9 mouse cellular contexts compared by ENCODE assay signal in genomic region chr2:156235847-156236246, GRCm38 (mm10). TPM values are rescaled to one million over a fixed set of nuclear protein-coding genes. Genes with fewer than 3 reads are reported as not detected.
DNase-seq lines count a peak whose midpoint lies in the region; ATAC-seq and TF ChIP-seq lines count a peak whose summit lies in the region.
"Had no signal": no experiment of that assay in that cellular context is flagged by ENCODE, and none has a peak within 500 bp of the region (broad histone marks: within the 10 kb centered on the region; RNA-seq: fewer than 3 reads in every experiment).

No protein-coding gene starts in this region.

- TF ChIP-seq POLR2A in thymus, adult 2 months (IDR thresholded peaks at IDR 0.05; ENCODE audit: control insufficient read depth, extremely low read depth, insufficient read depth, low read length, poor library complexity): no peak

- H3K4me1 ChIP-seq in heart, embryonic 11.5 days (ENCODE audit: control insufficient read depth, insufficient read depth, low read length): no peaks in the 10 kb centered on the region
- no peaks in the 10 kb centered on the region for H3K4me1 ChIP-seq in thymus, adult 2 months (replicated peaks; ENCODE audit: control insufficient read depth, insufficient read depth, low read length)

- ATAC-seq in heart, embryonic 11.5 days (replicated peaks; ENCODE audit: insufficient number of reproducible peaks, low FRiP score, low TSS enrichment): no peak
- ATAC-seq in monocyte, adult 5-6 weeks (replicated peaks; ENCODE audit: insufficient number of reproducible peaks, low FRiP score, low TSS enrichment, poor library complexity, severe bottlenecking): no peak

- peaks cover 2% of the 10 kb centered on the region; the same call in 1 of the 2 replicates for H3K36me3 ChIP-seq in heart, embryonic 11.5 days (ENCODE audit: control insufficient read depth, insufficient read depth, low read length)
- H3K36me3 ChIP-seq in thymus, adult 2 months (ENCODE audit: control insufficient read depth, insufficient read depth, low read length): peaks cover 4% of the 10 kb centered on the region

- no peaks in the 10 kb centered on the region for H3K27me3 ChIP-seq in heart, embryonic 11.5 days (ENCODE audit: control insufficient read depth, insufficient read depth, low read length)
- H3K27me3 ChIP-seq in thymus, adult 2 months (ENCODE audit: control insufficient read depth, insufficient read depth, low read length): no peaks in the 10 kb centered on the region

- WGBS in heart, embryonic 11.5 days (ENCODE audit: insufficient replicate concordance): 85% methylated on average over 4 of the region's 4 CpGs
- 96% methylated on average over 4 of the region's 4 CpGs for WGBS in thymus, adult 2 months

- H3K4me2 ChIP-seq in heart, embryonic 11.5 days: no peak overlapping the region

- no peak for TF ChIP-seq CTCF in thymus, adult 2 months (IDR thresholded peaks at IDR 0.05; ENCODE audit: borderline replicate concordance, control insufficient read depth, extremely low read depth, insufficient read depth, low read length, poor library complexity)

- no peak overlapping the region for H3K4me3 ChIP-seq in heart, embryonic 11.5 days (ENCODE audit: low read depth, low read length)
- H3K4me3 ChIP-seq in thymus, adult 2 months (ENCODE audit: control insufficient read depth, insufficient read depth, low read length): no peak overlapping the region

- H3K9me3 ChIP-seq in heart, embryonic 11.5 days (replicated peaks; ENCODE audit: control insufficient read depth, low read length): no peaks in the 10 kb centered on the region
- H3K9me3 ChIP-seq: G1E had no signal

- peak; percentile 31 to 46 for DNase-seq in heart, postnatal 14 days
- DNase-seq in adipocyte (ENCODE audit: low spot score): peak; percentile 55
- DNase-seq in cerebellum, postnatal 10 days: peak; percentile 96 to 97
- DNase-seq in left cerebral cortex, postnatal 14 days (ENCODE audit: low spot score in 2 of 2): peak; percentile 40 to 70
- no peak for DNase-seq in thymus, adult 18-20 months
- DNase-seq in thymus, adult 2 months: no peak

- intact Hi-C loops in heart, postnatal 14 days (cut with DNase I): no loop called here
- intact Hi-C loops in left cerebral cortex, postnatal 14 days (cut with DNase I): no loop called here

- H3K27ac ChIP-seq in heart, embryonic 11.5 days (ENCODE audit: low read depth, low read length): no peak overlapping the region
- no peak overlapping the region for H3K27ac ChIP-seq in thymus, adult 2 months (ENCODE audit: control insufficient read depth, insufficient read depth, low read length)

- H3K9ac ChIP-seq in heart, embryonic 11.5 days (ENCODE audit: low read depth, low read length): no peak overlapping the region

RNA-seq across cellular contexts. Expression of gene Phf20, which starts 39.6 kb away (rescaled TPM):
- 10 to 100 TPM; 19.5 to 20.3 TPM for total RNA-seq in heart, postnatal 14 days (2021)
- 61.1 and 62.7 TPM in 2 replicates for polyA plus RNA-seq in heart, embryonic 11.5 days (2014; fragmentation: Nextera tagmentation; extraction: Ambion mirVana)
- 10 to 100 TPM; 50.7 to 65.0 TPM for total RNA-seq in left cerebral cortex, postnatal 14 days (2021)
- total RNA-seq in monocyte, adult 5-6 weeks (2017): 25.7 to 71.4 TPM (median 66.4 TPM) in 3 replicates
- polyA plus RNA-seq in thymus, adult 2 months (2012; rRNA removed): 23.1 and 25.2 TPM in 2 replicates

RNA-seq across cellular contexts. Expression of gene Rbm39, which starts 55.8 kb away (rescaled TPM):
- total RNA-seq in heart, postnatal 14 days (2021): 100 to 1,000 TPM; 201 to 205 TPM
- polyA plus RNA-seq in heart, embryonic 11.5 days (2014; fragmentation: Nextera tagmentation; extraction: Ambion mirVana): 465 and 476 TPM in 2 replicates
- total RNA-seq in left cerebral cortex, postnatal 14 days (2021): 100 to 1,000 TPM; 259 to 277 TPM
- total RNA-seq in monocyte, adult 5-6 weeks (2017): 1,407 to 1,708 TPM (median 1,696 TPM) in 3 replicates
- 145 and 182 TPM in 2 replicates for polyA plus RNA-seq in thymus, adult 2 months (2012; rRNA removed)

Comparison
In these comparisons a context has a peak if more than half of its experiments do, and no peak if none do; other contexts are left out.
1. DNase-seq: peak in heart, postnatal 14 days (2 of 2), adipocyte (single experiment), cerebellum, postnatal 10 days (2 of 2) and left cerebral cortex, postnatal 14 days (2 of 2); none in thymus, adult 18-20 months (0 of 2) and thymus, adult 2 months (single experiment).